Mouse (Mus musculus): Measurements from ENCODE around the gene Nabp2.

DNA sequence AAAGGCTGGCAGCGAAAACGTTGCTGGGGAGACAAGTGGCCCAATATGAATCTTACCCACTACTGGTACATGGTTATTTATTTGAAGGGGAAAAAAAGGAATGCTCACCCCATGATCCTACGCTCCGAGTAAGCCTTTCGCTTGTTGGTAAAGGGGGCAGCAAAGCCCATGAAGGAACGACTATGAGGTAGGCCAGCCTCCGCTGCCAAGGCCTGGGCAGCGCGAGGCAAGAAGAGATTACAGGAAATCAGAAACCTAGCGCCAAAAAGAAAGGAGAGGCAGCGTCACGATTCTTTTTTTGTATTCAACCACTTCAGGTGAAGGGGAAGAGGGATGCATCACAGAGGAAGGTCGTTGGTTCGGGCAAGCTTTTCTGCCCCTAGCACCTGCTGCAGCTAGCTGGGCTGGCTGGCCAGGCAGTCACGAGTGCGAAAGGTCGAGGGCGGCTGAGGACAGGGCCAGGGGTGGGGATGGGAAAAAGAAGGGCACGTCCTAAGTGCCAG, 43.3 kb downstream of the Nabp2 start:
- TF ChIP-seq POLR2A (IDR thresholded peaks at IDR 0.05; ENCODE audit: insufficient read depth, low read length) (no peak), CTCF (IDR thresholded peaks at IDR 0.05; ENCODE audit: low read depth, low read length) (no peak), EP300 (IDR thresholded peaks at IDR 0.05; ENCODE audit: insufficient read depth, low read depth, low read length) (no peak)
